Mouse (Mus musculus): ENCODE results near the gene Arel1. TPM values are rescaled to one million over a fixed set of nuclear protein-coding genes. Genes with fewer than 3 reads are reported as not detected.

Arel1 gene
- total and polyA plus RNA-seq, 2 experiments from 2014 or later = 12.1 to 38.8 TPM

- peaks cover 36% of the 10 kb centered on the region for H3K36me3 ChIP-seq (replicated peaks; ENCODE audit: control insufficient read depth, insufficient read depth, low read length)
- H3K4me3 ChIP-seq (ENCODE audit: low read depth, low read length) = no peak overlapping the region
- no peaks in the 10 kb centered on the region for H3K27me3 ChIP-seq (ENCODE audit: control insufficient read depth, insufficient read depth, low read length)
- DNase-seq (ENCODE audit: low spot score) (peak; percentile 60), ATAC-seq (ENCODE audit: insufficient read depth, low read depth) (peak; percentile 80)
- peak overlapping the region; percentile 94 for H3K27ac ChIP-seq (ENCODE audit: low read depth)
- WGBS = 52% methylated on average over 21 of the region's 21 CpGs
- no peaks in the 10 kb centered on the region for H3K9me3 ChIP-seq (replicated peaks; ENCODE audit: control insufficient read depth, low read length)
- TF ChIP-seq EP300 (IDR thresholded peaks at IDR 0.05; ENCODE audit: low read depth) = 0 out of 2 replicates have a peak, but pooled peaks have one; percentile 20
- no peak for TF ChIP-seq CTCF (IDR thresholded peaks at IDR 0.05; ENCODE audit: low read depth)
- no peak overlapping the region for H3K9ac ChIP-seq (replicated peaks; ENCODE audit: low read depth, low read length)
- peaks cover 44% of the 10 kb centered on the region for H3K4me1 ChIP-seq (ENCODE audit: control insufficient read depth, insufficient read depth)
- peak overlapping the region; percentile 18; the same call in 1 of the 2 replicates for H3K4me2 ChIP-seq (ENCODE audit: low read depth, low read length)
Observed at GRCm38 (mm10) chr12:84943006-84943952, 27.4 kb downstream of the Arel1 start.

- Histone ChIP-seq H3K36me3 (replicated peaks; ENCODE audit: control insufficient read depth, insufficient read depth, low read length) (peaks cover 31% of the 10 kb centered on the region), H3K4me3 (ENCODE audit: low read depth, low read length) (no peak overlapping the region), H3K4me2 (ENCODE audit: low read depth, low read length) (no peak overlapping the region), H3K27me3 (ENCODE audit: control insufficient read depth, insufficient read depth, low read length) (no peaks in the 10 kb centered on the region), H3K9ac (replicated peaks; ENCODE audit: low read depth, low read length) (no peak overlapping the region), H3K27ac (ENCODE audit: low read depth) (no peak overlapping the region), H3K9me3 (replicated peaks; ENCODE audit: control insufficient read depth, low read length) (no peaks in the 10 kb centered on the region), H3K4me1 (ENCODE audit: control insufficient read depth, insufficient read depth) (peaks cover 39% of the 10 kb centered on the region)
- TF ChIP-seq CTCF (IDR thresholded peaks at IDR 0.05; ENCODE audit: low read depth) = no peak
- TF ChIP-seq EP300 (IDR thresholded peaks at IDR 0.05; ENCODE audit: low read depth) = no peak
- ATAC-seq (ENCODE audit: insufficient read depth, low read depth) (no peak), DNase-seq (ENCODE audit: low spot score) (no peak)
- 89% methylated on average over 13 of the region's 13 CpGs for WGBS
Observed at GRCm38 (mm10) chr12:84941717-84942116, 29.0 kb downstream of the Arel1 start.

GRCm38 (mm10) chr12:84940343-84940742 lies 30.4 kb downstream of the Arel1 start:
- WGBS = 92% methylated on average over 7 of the region's 7 CpGs
- H3K9ac ChIP-seq (replicated peaks; ENCODE audit: low read depth, low read length) = no peak overlapping the region
- no peaks in the 10 kb centered on the region for H3K27me3 ChIP-seq (ENCODE audit: control insufficient read depth, insufficient read depth, low read length)
- no peak overlapping the region for H3K4me2 ChIP-seq (ENCODE audit: low read depth, low read length)
- ATAC-seq (ENCODE audit: insufficient read depth, low read depth) (no peak), DNase-seq (ENCODE audit: low spot score) (no peak)
- H3K9me3 ChIP-seq (replicated peaks; ENCODE audit: control insufficient read depth, low read length) = no peaks in the 10 kb centered on the region
- TF ChIP-seq CTCF (IDR thresholded peaks at IDR 0.05; ENCODE audit: low read depth) = no peak
- no peak for TF ChIP-seq EP300 (IDR thresholded peaks at IDR 0.05; ENCODE audit: low read depth)
- H3K4me1 ChIP-seq (ENCODE audit: control insufficient read depth, insufficient read depth) = peaks cover 35% of the 10 kb centered on the region
- peaks cover 26% of the 10 kb centered on the region for H3K36me3 ChIP-seq (replicated peaks; ENCODE audit: control insufficient read depth, insufficient read depth, low read length)
- peak overlapping the region; percentile 39; the same call in 1 of the 2 replicates for H3K27ac ChIP-seq (ENCODE audit: low read depth)
- H3K4me3 ChIP-seq (ENCODE audit: low read depth, low read length) = no peak overlapping the region

- H3K9me3 ChIP-seq (replicated peaks; ENCODE audit: control insufficient read depth, low read length) = no peaks in the 10 kb centered on the region
- TF ChIP-seq CTCF (IDR thresholded peaks at IDR 0.05; ENCODE audit: low read depth) (no peak), EP300 (IDR thresholded peaks at IDR 0.05; ENCODE audit: low read depth) (no peak)
- H3K9ac ChIP-seq (replicated peaks; ENCODE audit: low read depth, low read length) = no peak overlapping the region; the same call in 1 of the 2 replicates
- H3K4me1 ChIP-seq (ENCODE audit: control insufficient read depth, insufficient read depth) = peaks cover 26% of the 10 kb centered on the region
- DNase-seq (ENCODE audit: low spot score) = peak; percentile 44
- H3K4me3 ChIP-seq (ENCODE audit: low read depth, low read length) = no peak overlapping the region
- peak overlapping the region; percentile 80 for H3K27ac ChIP-seq (ENCODE audit: low read depth)
- WGBS = 42% methylated on average over 7 of the region's 7 CpGs
- peaks cover 34% of the 10 kb centered on the region for H3K36me3 ChIP-seq (replicated peaks; ENCODE audit: control insufficient read depth, insufficient read depth, low read length)
- H3K27me3 ChIP-seq (ENCODE audit: control insufficient read depth, insufficient read depth, low read length) = no peaks in the 10 kb centered on the region
- no peak overlapping the region for H3K4me2 ChIP-seq (ENCODE audit: low read depth, low read length)
- ATAC-seq (ENCODE audit: insufficient read depth, low read depth) = no peak
Observed at GRCm38 (mm10) chr12:84939117-84939516, 31.6 kb downstream of the Arel1 start.

GRCm38 (mm10) chr12:84935343-84935742 lies 35.4 kb downstream of the Arel1 start:
- Histone ChIP-seq H3K27me3 (ENCODE audit: control insufficient read depth, insufficient read depth, low read length) (no peaks in the 10 kb centered on the region), H3K4me3 (ENCODE audit: low read depth, low read length) (no peak overlapping the region), H3K4me2 (ENCODE audit: low read depth, low read length) (no peak overlapping the region), H3K27ac (ENCODE audit: low read depth) (peak overlapping the region; percentile 59), H3K9ac (replicated peaks; ENCODE audit: low read depth, low read length) (no peak overlapping the region), H3K9me3 (replicated peaks; ENCODE audit: control insufficient read depth, low read length) (no peaks in the 10 kb centered on the region), H3K4me1 (ENCODE audit: control insufficient read depth, insufficient read depth) (peaks cover 6% of the 10 kb centered on the region), H3K36me3 (replicated peaks; ENCODE audit: control insufficient read depth, insufficient read depth, low read length) (peaks cover 53% of the 10 kb centered on the region)
- peak; percentile 42 for DNase-seq (ENCODE audit: low spot score)
- ATAC-seq (ENCODE audit: insufficient read depth, low read depth) = peak; percentile 75; the same call in 1 of the 2 replicates
- TF ChIP-seq CTCF (IDR thresholded peaks at IDR 0.05; ENCODE audit: low read depth) (no peak), EP300 (IDR thresholded peaks at IDR 0.05; ENCODE audit: low read depth) (no peak)
- WGBS = 42% methylated on average over 5 of the region's 5 CpGs
